Mouse (Mus musculus): ENCODE data around the gene Uggt1.
A peak's percentile ranks its signal among the peaks of the same experiment; 100 is the strongest.

DNA sequence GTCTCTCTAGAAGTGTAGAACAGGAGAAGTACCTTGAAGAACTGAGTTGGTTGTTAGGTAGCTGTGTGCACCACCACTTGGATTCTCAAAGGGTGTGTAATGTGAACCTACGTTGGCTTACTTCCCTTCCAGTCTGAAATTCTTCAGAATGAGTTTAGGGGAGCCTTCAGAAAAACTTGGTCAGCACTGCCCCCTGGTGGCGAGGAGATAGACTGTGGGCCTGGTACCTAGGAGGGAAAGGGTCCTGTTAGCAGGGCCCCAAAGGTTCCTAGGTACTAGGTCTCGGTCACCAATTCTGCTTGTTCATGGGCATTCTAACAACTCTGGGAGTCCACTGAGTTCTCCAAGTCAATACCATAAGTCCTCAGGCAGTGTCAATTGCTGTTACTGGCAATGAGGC is 34.7 kb upstream of the Uggt1 start:
- TF ChIP-seq EP300 (IDR thresholded peaks at IDR 0.05) = no peak
- peak; percentile 89 for TF ChIP-seq CTCF (IDR thresholded peaks at IDR 0.05)

Measured in lung, postnatal 0 days (tissue).